Mouse (Mus musculus) neural tube, embryonic 11.5 days (tissue): Measurements from ENCODE around the gene Cep128. TPM values are rescaled to one million over a fixed set of nuclear protein-coding genes. Genes with fewer than 3 reads are reported as not detected.

Experiments
- ATAC-seq: fragments of 200-750 bp; cut with Nextera tagmentation; 2 replicates; pipeline ENCODE4 v1.8.0; 2017; ENCODE audit warnings: moderate number of reproducible peaks, mild to moderate bottlenecking, moderate TSS enrichment, moderate library complexity; ENCODE audit not compliant: insufficient read depth, low FRiP score, low TSS enrichment
- DNase-seq: peaks from one replicate; pipeline ENCODE4 v3.0.0-alpha.2; 2015; ENCODE audit warnings: low spot score
- H3K27ac ChIP-seq: fragments of 300-500 bp; sonication (generic); 2 replicates; pipeline ENCODE4 v1.5.1; 2014; ENCODE audit warnings: low read depth, mild to moderate bottlenecking, low read length
- H3K27me3 ChIP-seq: fragments of 300-500 bp; sonication (generic); 2 replicates; pipeline ENCODE4 v1.6.1; 2014; ENCODE audit warnings: mild to moderate bottlenecking, low read length, mixed read lengths; ENCODE audit not compliant: control insufficient read depth, insufficient read depth
- H3K36me3 ChIP-seq: fragments of 300-500 bp; sonication (generic); 2 replicates; pipeline ENCODE4 v1.6.1; 2014; ENCODE audit warnings: mild to moderate bottlenecking, low read length, moderate library complexity, mixed read lengths; ENCODE audit not compliant: control insufficient read depth, insufficient read depth
- H3K4me1 ChIP-seq: fragments of 300-500 bp; sonication (generic); 2 replicates; pipeline ENCODE4 v1.6.1; 2014; ENCODE audit warnings: low read length, mixed read lengths; ENCODE audit not compliant: control insufficient read depth, insufficient read depth
- H3K4me2 ChIP-seq: fragments of 300-500 bp; sonication (generic); 2 replicates; pipeline ENCODE4 v1.6.1; 2014; ENCODE audit warnings: low read depth, mild to moderate bottlenecking, moderate library complexity
- H3K4me3 ChIP-seq: fragments of 300-500 bp; sonication (generic); 2 replicates; pipeline ENCODE4 v1.5.1; 2014; ENCODE audit warnings: low read depth, low read length
- H3K9ac ChIP-seq: fragments of 300-500 bp; sonication (generic); 2 replicates; pipeline ENCODE4 v1.6.1; 2014; ENCODE audit warnings: mild to moderate bottlenecking, low read length
- H3K9me3 ChIP-seq: fragments of 300-500 bp; sonication (generic); 2 replicates; pipeline ENCODE4 v1.6.1; 2016; ENCODE audit warnings: low read length; ENCODE audit not compliant: control insufficient read depth
- WGBS: fragments of 180-500 bp; shearing (Covaris S2); extraction: QIAGEN DNeasy Blood & Tissue Kit; methylation state at CpG from one replicate; pipeline ENCODE4 v1.1.7; 2014; 5-methylcytosine and 5-hydroxymethylcytosine counted together
- microRNA-seq: library from miRNA; unstranded; fragments of <30 nt; microRNA quantifications from one replicate; pipeline ENCODE4, GENCODE M21; 2016
- polyA plus RNA-seq: library from polyadenylated mRNA; unstranded; fragments of >200 nt; fragmentation: Nextera tagmentation; extraction: Ambion mirVana; gene quantifications from 2 replicates; pipeline ENCODE4 v1.2.1, GENCODE M21; 2014

Gene Cep128
- polyA plus RNA-seq, 1 experiment from 2014 or later = 8.8 TPM

DNA sequence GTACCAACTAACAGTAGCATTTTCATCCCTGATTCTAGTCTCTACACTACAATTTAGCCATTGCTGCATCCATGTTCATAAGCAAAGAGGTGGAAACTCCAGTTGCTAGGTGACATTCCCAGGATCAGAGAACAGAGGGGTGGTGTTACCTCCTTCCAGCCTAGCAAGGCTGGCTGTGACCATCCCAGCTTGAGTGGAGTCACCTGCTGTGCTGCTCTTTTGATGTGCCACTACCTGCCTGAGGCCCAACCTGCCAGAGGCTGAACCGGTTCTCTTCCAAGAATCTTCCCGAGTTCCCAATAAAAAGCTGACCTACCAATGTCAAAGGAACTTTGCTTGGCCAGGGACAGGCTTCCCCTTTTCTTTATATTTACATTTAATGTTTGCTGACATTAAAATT, 408.8 kb downstream of the Cep128 start:
- Histone ChIP-seq H3K36me3 (no peaks in the 10 kb centered on the region), H3K9me3 (no peaks in the 10 kb centered on the region), H3K4me2 (no peak overlapping the region), H3K9ac (no peak overlapping the region), H3K27me3 (no peaks in the 10 kb centered on the region), H3K27ac (no peak overlapping the region), H3K4me1 (no peaks in the 10 kb centered on the region), H3K4me3 (no peak overlapping the region)
- no peak for ATAC-seq
- 30% methylated on average over 2 of the region's 2 CpGs for WGBS
- no peak for DNase-seq

DNA sequence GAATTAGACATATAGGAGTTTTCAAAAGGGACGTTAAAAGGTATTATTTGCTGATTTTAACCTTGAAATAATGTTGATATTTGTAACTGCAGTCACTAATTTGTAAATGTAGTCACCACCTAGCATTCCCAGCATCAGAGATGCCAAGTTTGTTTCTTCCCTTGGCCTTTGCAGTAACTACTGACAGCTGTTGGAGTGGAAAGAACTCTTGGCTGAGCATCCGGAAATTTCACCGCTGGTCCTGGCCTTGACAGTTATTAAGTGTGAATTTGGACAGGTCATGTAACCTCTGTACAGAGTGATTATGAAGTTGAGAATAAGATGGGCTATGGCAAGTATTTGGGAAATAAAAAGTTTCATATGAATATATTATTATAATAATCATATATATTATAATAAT, 413.1 kb downstream of the Cep128 start:
- Histone ChIP-seq H3K27me3 (no peaks in the 10 kb centered on the region), H3K36me3 (no peaks in the 10 kb centered on the region), H3K4me3 (no peak overlapping the region), H3K9me3 (no peaks in the 10 kb centered on the region), H3K9ac (no peak overlapping the region), H3K27ac (no peak overlapping the region), H3K4me2 (no peak overlapping the region), H3K4me1 (no peaks in the 10 kb centered on the region)
- WGBS = 91% methylated on average over 3 of the region's 3 CpGs
- ATAC-seq (no peak), DNase-seq (no peak)

- WGBS = 80% methylated on average over 5 of the region's 5 CpGs
- Histone ChIP-seq H3K36me3 (no peaks in the 10 kb centered on the region), H3K27me3 (no peaks in the 10 kb centered on the region), H3K4me1 (no peaks in the 10 kb centered on the region), H3K9ac (no peak overlapping the region), H3K27ac (no peak overlapping the region), H3K9me3 (no peaks in the 10 kb centered on the region), H3K4me3 (no peak overlapping the region), H3K4me2 (no peak overlapping the region)
- no peak for ATAC-seq
- no peak for DNase-seq
Observed at GRCm38 (mm10) chr12:90961386-90962017, 422.7 kb downstream of the Cep128 start.

GRCm38 (mm10) chr12:90954740-90955473, 429.3 kb downstream of the Cep128 start:
- 88% methylated on average over 7 of the region's 7 CpGs for WGBS
- no peaks in the 10 kb centered on the region for H3K36me3 ChIP-seq
- no peaks in the 10 kb centered on the region for H3K27me3 ChIP-seq
- H3K4me2 ChIP-seq = no peak overlapping the region
- no peaks in the 10 kb centered on the region for H3K4me1 ChIP-seq
- DNase-seq (no peak), ATAC-seq (no peak)
- H3K27ac ChIP-seq = no peak overlapping the region
- H3K4me3 ChIP-seq = no peak overlapping the region
- no peak overlapping the region for H3K9ac ChIP-seq
- no peaks in the 10 kb centered on the region for H3K9me3 ChIP-seq

Small RNA genes within 50 kb of the gene (microRNA-seq; reads per million reads assigned to microRNA genes)
- gene Gm44370 = not detected

Other genes starting within 250 kb of the Cep128 start
- 0.08 and 0.15 TPM in 2 replicates for gene Tshr, start 154 bp upstream of the Cep128 start, polyA plus RNA-seq
- 54.1 and 59.7 TPM in 2 replicates for gene Gtf2a1, start 206.1 kb upstream of the Cep128 start, polyA plus RNA-seq